Mouse (Mus musculus) heart, embryonic 13.5 days (tissue): ENCODE measurements around the gene Insl3. TPM values are rescaled to one million over a fixed set of nuclear protein-coding genes. Genes with fewer than 3 reads are reported as not detected.
A peak's percentile ranks its signal among the peaks of the same experiment; 100 is the strongest.
"Not testable (repeated sequence)": the region's sequence is repeated elsewhere in the genome, so short reads cannot be mapped to it uniquely, and the experiment has no call there.

Source experiments
- ATAC-seq: fragments of 200-750 bp; cut with Nextera tagmentation; 2 replicates; pipeline ENCODE4 v1.8.0; 2017; ENCODE audit warnings: moderate TSS enrichment; ENCODE audit not compliant: insufficient number of reproducible peaks, low FRiP score, low TSS enrichment; ENCODE audit errors: extremely low read depth
- H3K27ac ChIP-seq: fragments of 300-500 bp; sonication (generic); replicated peaks from 2 replicates; pipeline ENCODE4 v1.5.1; 2015; ENCODE audit warnings: moderate library complexity, mild to moderate bottlenecking, inconsistent platforms
- H3K27me3 ChIP-seq: fragments of 300-500 bp; sonication (generic); replicated peaks from 2 replicates; pipeline ENCODE4 v1.6.1; 2015; ENCODE audit warnings: mild to moderate bottlenecking, inconsistent platforms
- H3K36me3 ChIP-seq: fragments of 300-500 bp; sonication (generic); 2 replicates; pipeline ENCODE4 v1.6.1; 2015; ENCODE audit warnings: mild to moderate bottlenecking, inconsistent platforms
- H3K4me1 ChIP-seq: fragments of 300-500 bp; sonication (generic); 2 replicates; pipeline ENCODE4 v1.6.1; 2015; ENCODE audit warnings: inconsistent platforms
- H3K4me2 ChIP-seq: fragments of 300-500 bp; sonication (generic); 2 replicates; pipeline ENCODE4 v1.6.1; 2015; ENCODE audit warnings: inconsistent platforms, mild to moderate bottlenecking, moderate library complexity
- H3K4me3 ChIP-seq: fragments of 300-500 bp; sonication (generic); 2 replicates; pipeline ENCODE4 v1.5.1; 2015; ENCODE audit warnings: moderate library complexity, mild to moderate bottlenecking, inconsistent platforms
- H3K9ac ChIP-seq: fragments of 300-500 bp; sonication (generic); 2 replicates; pipeline ENCODE4 v1.6.1; 2015; ENCODE audit warnings: inconsistent platforms, mild to moderate bottlenecking, moderate library complexity
- H3K9me3 ChIP-seq: fragments of 300-500 bp; sonication (generic); 2 replicates; pipeline ENCODE4 v1.6.1; 2016; ENCODE audit warnings: inconsistent platforms
- WGBS: fragments of 180-500 bp; shearing (Covaris S2); methylation state at CpG from one replicate; pipeline ENCODE4 v1.1.7; 2015; ENCODE audit warnings: mixed read lengths; 5-methylcytosine and 5-hydroxymethylcytosine counted together
- polyA plus RNA-seq: library from polyadenylated mRNA; unstranded; fragments of >200 nt; fragmentation: Nextera tagmentation; extraction: Ambion mirVana; gene quantifications from 2 replicates; pipeline ENCODE4 v1.2.1, GENCODE M21; 2015

Gene Insl3
- polyA plus RNA-seq, 1 experiment from 2014 or later = 1.5 TPM

DNA sequence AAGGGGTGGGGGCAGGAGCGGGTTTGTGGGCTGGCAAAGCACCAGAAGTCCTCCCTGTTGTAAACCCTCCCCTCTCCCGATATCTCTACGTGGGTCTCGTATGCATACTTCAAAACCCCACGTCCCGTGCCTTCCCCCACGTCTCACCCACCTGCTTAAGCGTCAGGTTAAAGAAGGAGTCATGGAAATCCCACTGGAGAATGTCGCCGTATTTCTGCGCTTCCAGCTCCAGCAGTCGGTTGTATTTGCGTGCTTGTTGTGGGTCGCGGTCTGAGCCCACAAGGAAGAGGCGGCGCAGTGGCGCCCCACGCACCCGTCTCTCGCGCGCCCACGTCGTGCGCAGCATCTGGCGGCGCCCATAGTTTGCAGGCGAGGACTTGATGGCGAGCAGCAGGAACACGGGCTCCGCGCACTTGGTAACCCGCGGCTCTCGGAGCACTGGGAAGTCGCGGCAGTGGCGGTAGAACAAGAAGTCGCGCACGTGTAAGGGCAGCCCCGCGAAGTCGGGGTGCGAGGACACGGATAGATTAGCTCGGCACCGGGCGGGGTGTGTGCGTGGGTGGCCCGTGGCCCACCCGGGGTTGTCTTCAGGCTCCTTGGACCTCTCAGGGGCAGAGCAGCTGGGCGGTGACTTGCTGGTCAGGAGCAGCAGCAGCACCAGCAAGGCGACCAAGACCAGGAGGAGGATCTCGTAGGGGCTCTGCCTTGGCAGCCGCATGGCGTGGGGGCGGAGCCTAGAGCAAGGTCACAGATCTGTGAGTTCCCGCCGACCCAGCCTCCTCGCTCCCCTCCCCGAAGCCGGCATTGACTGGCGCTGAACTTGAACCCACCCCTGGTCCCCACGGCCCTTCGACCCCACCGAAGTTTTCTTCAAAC is 4.4 kb downstream of the Insl3 start:
- H3K9me3 ChIP-seq = no peaks in the 10 kb centered on the region
- H3K9ac ChIP-seq = no peak overlapping the region
- no peak overlapping the region for H3K27ac ChIP-seq
- ATAC-seq = no peak
- 12% methylated on average over 68 of the region's 68 CpGs for whole genome bisulfite sequencing
- H3K4me1 ChIP-seq = peaks cover 8% of the 10 kb centered on the region
- no peaks in the 10 kb centered on the region for H3K36me3 ChIP-seq
- H3K27me3 ChIP-seq = peaks cover 91% of the 10 kb centered on the region
- peak overlapping the region; percentile 49 for H3K4me2 ChIP-seq
- H3K4me3 ChIP-seq = peak overlapping the region; percentile 22

- WGBS = 63% methylated on average over 12 of the region's 12 CpGs
Observed at GRCm38 (mm10) chr8:71695456-71695855, 6.4 kb downstream of the Insl3 start.

DNA sequence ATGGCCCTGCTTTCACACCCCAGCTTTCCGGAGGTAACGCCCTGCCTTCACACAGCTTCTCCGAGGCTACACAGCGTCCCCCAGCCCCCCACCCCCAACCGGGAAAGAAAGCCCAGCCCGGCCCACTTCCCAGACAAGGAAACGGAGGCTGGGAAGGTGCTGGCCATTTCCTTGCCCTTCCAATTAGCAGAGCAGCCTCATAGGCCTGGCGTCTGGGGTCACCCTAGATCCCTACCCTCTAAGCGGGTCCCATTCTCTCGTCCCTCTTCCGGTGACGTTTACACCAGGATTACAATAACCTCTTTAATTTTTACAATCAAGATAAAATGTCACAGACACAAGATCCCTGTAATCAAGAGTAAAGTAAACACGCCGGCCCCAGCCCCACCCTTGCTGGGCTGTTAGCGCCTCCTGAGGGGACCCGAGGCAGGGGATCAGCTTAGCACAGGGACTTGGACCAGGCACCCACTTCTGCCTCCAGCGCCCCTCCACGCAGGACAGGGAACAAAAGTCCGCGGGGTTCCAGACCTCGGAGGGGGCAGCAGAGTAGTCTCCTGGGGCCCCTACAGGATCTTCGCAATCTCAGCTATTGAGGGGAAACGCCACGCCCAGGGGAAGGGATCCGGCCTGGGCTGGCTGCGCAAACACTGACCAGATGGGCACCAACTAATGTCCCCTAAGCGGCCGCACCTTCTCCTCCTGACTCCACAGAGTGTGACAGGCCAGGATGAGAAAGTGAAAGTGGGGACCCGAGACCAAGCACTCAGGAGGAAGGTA is 11.7 kb downstream of the Insl3 start:
- Histone ChIP-seq H3K4me1 (peaks cover 15% of the 10 kb centered on the region), H3K27me3 (peaks cover 89% of the 10 kb centered on the region), H3K36me3 (no peaks in the 10 kb centered on the region), H3K4me2 (peak overlapping the region; percentile 69), H3K9me3 (no peaks in the 10 kb centered on the region), H3K27ac (no peak overlapping the region), H3K9ac (peak overlapping the region; percentile 44), H3K4me3 (peak overlapping the region; percentile 47)
- ATAC-seq = no peak
- 7% methylated on average over 29 of the region's 29 CpGs for WGBS

More at GRCm38 (mm10) chr8:71695456-71695855, 6.4 kb downstream of the Insl3 start:
- ATAC-seq, H3K9me3 ChIP-seq, H3K9ac ChIP-seq, H3K36me3 ChIP-seq, H3K4me1 ChIP-seq, H3K4me2 ChIP-seq, H3K4me3 ChIP-seq, H3K27ac ChIP-seq: not testable (repeated sequence)
- peaks cover 91% of the 10 kb centered on the region for H3K27me3 ChIP-seq

- Histone ChIP-seq H3K27ac (no peak within 1 kb of the TSS), H3K4me3 (peak within 1 kb of the TSS; percentile 47), H3K4me1 (peaks cover 15% of the 10 kb centered on the region), H3K36me3 (no peaks in the 10 kb centered on the region), H3K9ac (peak within 1 kb of the TSS; percentile 44), H3K4me2 (peak within 1 kb of the TSS; percentile 69), H3K27me3 (peaks cover 90% of the 10 kb centered on the region), H3K9me3 (no peaks in the 10 kb centered on the region)
- ATAC-seq = no peak
- 15% methylated on average over 31 of the region's 34 CpGs for WGBS
Observed at GRCm38 (mm10) chr8:71701414-71702086, 12.5 kb downstream of the Insl3 start, which contains the start of gene B3gnt3. Gene B3gnt3, minus strand, starts transcription at chr8:71701789.

DNA sequence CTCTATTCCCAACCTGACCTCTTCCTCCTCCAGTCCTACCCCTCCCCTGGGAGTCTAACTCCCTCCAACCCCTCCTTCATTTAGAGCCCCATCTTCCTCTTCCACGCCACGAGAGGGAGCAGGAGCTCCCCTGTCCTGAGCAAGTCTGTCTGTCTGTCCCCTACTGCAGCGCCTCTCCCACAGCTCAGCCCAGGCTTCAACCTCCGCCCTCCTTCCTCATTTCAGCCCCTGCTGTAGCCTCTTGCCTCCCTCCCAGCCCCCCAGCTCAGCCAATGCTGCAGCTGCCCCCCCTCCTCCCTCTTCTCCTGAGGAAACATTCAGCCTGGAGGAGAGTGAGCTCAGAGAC is 13.0 kb downstream of the Insl3 start:
- peak overlapping the region; percentile 69 for H3K4me2 ChIP-seq
- no peak overlapping the region for H3K4me3 ChIP-seq
- no peaks in the 10 kb centered on the region for H3K9me3 ChIP-seq
- peaks cover 90% of the 10 kb centered on the region for H3K27me3 ChIP-seq
- peaks cover 15% of the 10 kb centered on the region for H3K4me1 ChIP-seq
- H3K27ac ChIP-seq = no peak overlapping the region
- H3K36me3 ChIP-seq = no peaks in the 10 kb centered on the region
- ATAC-seq = no peak
- H3K9ac ChIP-seq = no peak overlapping the region
- WGBS = 25% methylated on average over 4 of the region's 4 CpGs

GRCm38 (mm10) chr8:71702923-71703322 is 13.9 kb downstream of the Insl3 start:
- 0 out of 2 replicates have a peak overlapping the region, but pooled peaks have one; percentile 6 for H3K4me3 ChIP-seq
- 59% methylated on average over 3 of the region's 3 CpGs for WGBS
- no peak overlapping the region for H3K27ac ChIP-seq
- no peak overlapping the region for H3K9ac ChIP-seq
- H3K9me3 ChIP-seq = no peaks in the 10 kb centered on the region
- peak overlapping the region; percentile 69; the same call in 1 of the 2 replicates for H3K4me2 ChIP-seq
- H3K36me3 ChIP-seq = no peaks in the 10 kb centered on the region
- H3K27me3 ChIP-seq = peaks cover 95% of the 10 kb centered on the region
- no peak for ATAC-seq
- H3K4me1 ChIP-seq = peaks cover 15% of the 10 kb centered on the region

GRCm38 (mm10) chr8:71703400-71703799 is 14.4 kb downstream of the Insl3 start:
- Histone ChIP-seq H3K27me3 (peaks cover 96% of the 10 kb centered on the region), H3K4me2 (peak overlapping the region; percentile 69; the same call in 1 of the 2 replicates), H3K4me1 (peaks cover 15% of the 10 kb centered on the region)
- H3K4me3 ChIP-seq, H3K9me3 ChIP-seq, H3K36me3 ChIP-seq, H3K9ac ChIP-seq, H3K27ac ChIP-seq, ATAC-seq: not testable (repeated sequence)

- H3K27ac ChIP-seq = no peak overlapping the region
- H3K9me3 ChIP-seq = no peaks in the 10 kb centered on the region
- 29% methylated on average over 8 of the region's 8 CpGs for WGBS
- ATAC-seq = no peak
- no peaks in the 10 kb centered on the region for H3K4me1 ChIP-seq
- H3K36me3 ChIP-seq = no peaks in the 10 kb centered on the region
- no peak overlapping the region for H3K9ac ChIP-seq
- H3K27me3 ChIP-seq = peaks cover 95% of the 10 kb centered on the region
- H3K4me2 ChIP-seq = no peak overlapping the region
- H3K4me3 ChIP-seq = no peak overlapping the region
Observed at GRCm38 (mm10) chr8:71707874-71708273, 18.9 kb downstream of the Insl3 start.

DNA sequence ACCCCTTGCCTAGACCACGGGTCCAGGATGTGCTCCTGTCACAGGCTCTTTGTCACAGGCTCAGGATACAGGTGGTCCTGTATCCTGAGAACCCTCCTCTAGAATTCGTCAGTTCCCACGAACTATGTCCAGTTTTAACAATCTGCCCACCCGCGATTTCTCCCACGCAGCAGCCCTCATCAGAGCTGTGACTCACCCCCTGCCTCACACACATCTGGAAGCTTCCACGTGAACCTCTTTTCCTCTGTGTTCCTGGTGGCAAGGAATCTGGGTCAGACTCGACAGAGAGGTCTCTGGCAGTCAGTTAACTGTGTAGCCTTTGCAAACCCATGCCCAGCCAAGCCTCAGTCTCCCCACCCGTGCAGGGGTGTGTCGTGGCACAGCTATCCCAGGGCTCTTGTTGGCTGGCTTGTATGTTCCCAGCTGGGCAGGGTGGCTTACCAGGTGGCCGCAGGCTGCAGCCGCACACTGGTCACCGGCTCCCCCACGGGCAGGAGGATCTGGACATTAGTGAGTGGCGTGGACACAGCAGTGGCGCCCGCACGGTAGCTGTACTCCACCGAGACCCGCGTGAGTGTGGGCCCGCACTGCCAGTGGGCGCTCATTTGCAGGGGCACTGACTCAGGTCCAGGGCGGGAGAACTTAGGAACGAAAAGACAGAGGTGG is 20.3 kb downstream of the Insl3 start:
- WGBS = 33% methylated on average over 25 of the region's 25 CpGs
- no peak for ATAC-seq
- Histone ChIP-seq H3K9me3 (no peaks in the 10 kb centered on the region), H3K4me1 (no peaks in the 10 kb centered on the region), H3K4me3 (peak overlapping the region; percentile 29), H3K4me2 (peak overlapping the region; percentile 59), H3K9ac (0 out of 2 replicates have a peak overlapping the region, but pooled peaks have one; percentile 3), H3K27ac (no peak overlapping the region), H3K27me3 (peaks cover 93% of the 10 kb centered on the region), H3K36me3 (no peaks in the 10 kb centered on the region)

GRCm38 (mm10) chr8:71709800-71710446 is 20.9 kb downstream of the Insl3 start:
- H3K4me2 ChIP-seq = peak overlapping the region; percentile 59
- peaks cover 93% of the 10 kb centered on the region for H3K27me3 ChIP-seq
- H3K9me3 ChIP-seq = no peaks in the 10 kb centered on the region
- no peaks in the 10 kb centered on the region for H3K4me1 ChIP-seq
- ATAC-seq = no peak
- 0 out of 2 replicates have a peak overlapping the region, but pooled peaks have one; percentile 3 for H3K9ac ChIP-seq
- peak overlapping the region; percentile 29 for H3K4me3 ChIP-seq
- H3K27ac ChIP-seq = no peak overlapping the region
- 18% methylated on average over 25 of the region's 25 CpGs for WGBS
- no peaks in the 10 kb centered on the region for H3K36me3 ChIP-seq
